Mouse (Mus musculus) left cerebral cortex, adult 2 months (tissue): Measurements from ENCODE around the gene Cc2d2a. TPM values are rescaled to one million over a fixed set of nuclear protein-coding genes. Genes with fewer than 3 reads are reported as not detected.

Experiments used
- DNase-seq, 2 experiments: peaks; one replicate each; pipeline ENCODE4 v3.0.0; 2021 to 2022; ENCODE audit warnings: low spot score in 2 of 2, mixed read lengths in 1 of 2; ENCODE audit errors: extremely low spot score in 1 of 2
- H3K27ac ChIP-seq: fragments of 200-600 bp; 2 replicates; pipeline ENCODE4 v1.8.1; 2022
- H3K4me3 ChIP-seq: fragments of 200-600 bp; 2 replicates; pipeline ENCODE4 v1.8.1; 2022
- CTCF ChIP-seq: fragments of 200-600 bp; IDR thresholded peaks from 2 replicates; pipeline ENCODE4 v1.8.1; 2022; ENCODE audit warnings: antibody characterized with exemption, mild to moderate bottlenecking, moderate library complexity
- intact Hi-C: fragments of 180-260 bp; cut with DNase I; formaldehyde crosslinking; loops from one replicate; pipeline ENCODE4 v1.15.1; 2025
- total RNA-seq, 2 experiments: library from RNA; stranded (reverse); gene quantifications; 2 replicates each; pipeline ENCODE4 v1.2.3; 2021

Cc2d2a gene
- total RNA-seq, 2 experiments from 2014 or later: 17.6 to 19.9 TPM

DNA sequence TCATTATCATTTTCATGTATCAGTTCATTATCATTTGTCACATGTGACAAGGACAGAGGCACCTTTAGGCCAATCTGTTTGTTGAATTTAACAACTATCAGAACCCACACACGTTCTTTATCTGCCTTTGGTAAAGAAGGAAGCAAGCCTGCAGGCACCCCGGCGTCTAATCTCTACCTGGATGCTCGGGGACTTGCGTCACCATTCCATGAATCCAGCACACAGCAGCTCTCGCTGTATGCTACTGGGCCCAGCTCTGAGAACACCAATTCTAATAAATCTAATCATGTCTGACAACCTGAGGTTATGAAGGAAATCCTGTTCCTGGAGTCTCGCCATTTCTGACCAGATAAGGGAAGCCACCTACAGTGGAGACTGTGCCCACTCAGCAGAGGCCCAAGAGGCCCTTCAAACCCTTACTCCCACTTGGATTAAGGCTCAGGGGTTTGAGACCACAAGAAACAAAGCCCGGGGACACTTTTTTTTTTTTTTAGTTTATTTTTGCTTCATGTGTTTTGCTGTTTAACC, 7.0 kb downstream of the Cc2d2a start:
- intact Hi-C loops: loop anchor here (10.0 kb wide), 1 partner anchor 434 kb away; the partner anchor contains the start of gene Cpeb2
- no peak for DNase-seq
- no peak overlapping the region for H3K4me3 ChIP-seq
- no peak overlapping the region for H3K27ac ChIP-seq
- TF ChIP-seq CTCF: no peak

DNA sequence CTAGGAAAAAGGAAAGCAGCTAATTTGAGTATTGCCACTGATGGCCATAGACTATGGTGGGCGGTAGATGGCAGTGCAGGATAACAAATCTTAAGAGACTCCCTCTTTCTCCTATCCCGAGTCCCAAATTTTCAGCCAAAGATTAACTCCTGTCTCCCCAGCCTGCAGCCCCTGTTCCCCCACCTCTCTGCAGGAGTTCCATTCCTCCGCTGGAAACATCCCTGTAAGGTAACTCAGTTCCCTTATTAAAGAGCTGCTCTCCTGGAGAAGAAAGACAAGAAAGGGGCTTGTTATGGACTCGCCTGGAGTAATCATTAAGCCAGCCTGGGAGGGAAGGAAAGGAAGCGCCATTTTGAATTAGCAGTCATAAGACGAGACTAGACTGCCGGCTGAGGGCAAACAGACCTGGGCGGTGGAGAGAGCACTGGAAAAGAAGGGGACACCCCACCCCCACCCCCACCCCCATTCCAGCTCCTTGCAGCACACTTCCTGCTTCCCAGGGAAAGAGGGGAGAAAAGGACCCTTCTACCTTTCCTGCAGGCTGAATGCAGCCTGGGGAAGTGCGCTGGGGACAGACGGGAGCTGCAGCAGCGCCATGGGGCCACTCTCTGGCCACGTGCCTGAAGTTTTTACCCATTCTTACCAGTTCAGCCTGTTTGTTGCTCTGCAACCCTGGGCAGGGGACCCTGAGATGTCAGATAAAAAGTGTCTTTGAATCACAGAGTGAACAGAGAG, 10.2 kb downstream of the Cc2d2a start:
- intact Hi-C loops: loop anchor here (5.0 to 10.0 kb wide), 3 partner anchors 152 to 595 kb away; partner anchors contain the start of gene Fbxl5
- H3K27ac ChIP-seq: peak overlapping the region; percentile 96
- TF ChIP-seq CTCF: peak; percentile 70
- peak overlapping the region; percentile 66 for H3K4me3 ChIP-seq
- DNase-seq: peak; percentile 76 to 78

DNA sequence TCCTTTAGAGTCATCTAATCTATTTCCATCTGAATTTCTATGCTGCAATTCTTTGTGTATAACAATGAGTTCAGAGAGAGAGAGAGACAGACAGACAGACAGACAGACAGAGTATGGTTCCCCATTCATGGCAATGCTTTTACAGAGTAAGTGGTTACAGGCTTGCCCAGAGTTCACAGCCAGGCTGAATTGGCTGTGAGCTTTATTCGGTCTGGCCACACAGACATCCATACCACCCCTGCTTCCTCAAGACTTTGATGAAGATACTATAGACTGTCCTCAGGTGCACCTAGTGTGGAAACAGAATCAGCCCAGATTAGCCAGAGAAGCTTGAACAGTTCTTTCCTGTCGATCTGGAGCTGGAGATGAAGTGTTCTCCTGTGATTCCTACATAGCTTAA, 10.9 kb downstream of the Cc2d2a start:
- peak overlapping the region; percentile 96 for H3K27ac ChIP-seq
- peak overlapping the region; percentile 66 for H3K4me3 ChIP-seq
- no peak for TF ChIP-seq CTCF
- intact Hi-C loops: loop anchor here (5.0 to 10.0 kb wide), 3 partner anchors 152 to 594 kb away; partner anchors contain the start of gene Fbxl5
- no peak for DNase-seq

DNA sequence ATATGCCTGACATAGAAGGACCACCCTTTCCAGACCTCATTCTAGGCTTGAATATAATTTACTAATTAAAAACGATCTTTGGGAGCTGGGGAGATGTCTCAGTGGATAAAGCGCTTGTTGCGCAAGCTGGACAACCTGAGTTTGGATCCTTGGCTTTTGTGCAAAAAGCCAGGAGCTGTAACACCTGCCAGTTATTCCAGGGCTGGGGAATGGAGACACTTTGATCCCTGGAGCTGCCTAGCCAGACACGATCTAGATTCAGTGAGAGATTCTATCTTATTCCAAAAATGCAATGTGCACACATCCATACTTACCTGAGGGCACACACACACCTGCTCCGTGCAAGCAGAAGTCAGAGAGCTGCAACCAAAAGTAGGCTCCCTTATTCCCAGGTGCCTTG, 23.3 kb downstream of the Cc2d2a start:
- intact Hi-C loops: no loop called here
- DNase-seq: no peak

DNA sequence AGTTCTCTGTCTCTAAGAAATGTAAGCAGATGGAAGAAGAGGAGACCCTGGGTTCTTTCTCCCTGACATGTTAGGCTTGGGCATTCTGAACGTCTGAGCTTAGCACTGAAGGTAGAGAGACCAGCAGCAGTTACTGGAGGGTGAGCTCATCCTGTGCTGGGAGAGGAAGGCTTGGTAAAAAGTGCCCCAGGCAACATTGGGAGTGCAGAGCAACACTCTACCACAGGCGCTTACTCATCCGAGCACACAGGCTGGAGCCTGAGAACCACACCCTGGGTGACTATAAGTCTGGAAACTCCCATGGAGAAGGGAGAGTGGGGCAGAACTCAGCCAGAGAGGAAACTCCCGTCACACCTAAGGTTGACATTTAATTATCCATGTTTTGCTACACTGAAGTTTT, 30.3 kb downstream of the Cc2d2a start:
- DNase-seq: no peak
- no peak overlapping the region for H3K27ac ChIP-seq
- no peak overlapping the region for H3K4me3 ChIP-seq
- no peak for TF ChIP-seq CTCF
- intact Hi-C loops: no loop called here

More for the DNA sequence above, 23.3 kb downstream of the Cc2d2a start:
- H3K4me3 ChIP-seq: no peak overlapping the region
- no peak overlapping the region for H3K27ac ChIP-seq
- TF ChIP-seq CTCF: no peak

DNA sequence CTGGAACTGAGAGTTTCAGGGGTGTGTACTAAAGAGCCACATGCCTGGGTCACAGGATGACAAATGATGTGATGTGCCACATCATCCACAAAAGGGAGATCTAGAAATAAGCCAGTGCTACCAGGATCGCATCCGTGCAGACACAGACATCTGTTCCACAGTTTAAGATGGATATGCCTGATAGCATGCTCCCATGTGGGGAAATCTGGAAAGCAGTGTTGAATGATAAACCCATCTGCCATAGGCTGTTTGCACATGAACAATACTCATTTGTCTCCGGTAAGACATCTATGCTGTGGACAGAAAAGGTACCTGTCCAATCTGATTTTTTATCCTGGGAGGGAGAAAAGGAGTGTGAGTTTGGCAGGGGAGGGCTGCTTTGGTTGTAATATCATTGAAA, 35.0 kb downstream of the Cc2d2a start:
- H3K27ac ChIP-seq: no peak overlapping the region
- intact Hi-C loops: no loop called here
- no peak overlapping the region for H3K4me3 ChIP-seq
- no peak for DNase-seq
- no peak for TF ChIP-seq CTCF

DNA sequence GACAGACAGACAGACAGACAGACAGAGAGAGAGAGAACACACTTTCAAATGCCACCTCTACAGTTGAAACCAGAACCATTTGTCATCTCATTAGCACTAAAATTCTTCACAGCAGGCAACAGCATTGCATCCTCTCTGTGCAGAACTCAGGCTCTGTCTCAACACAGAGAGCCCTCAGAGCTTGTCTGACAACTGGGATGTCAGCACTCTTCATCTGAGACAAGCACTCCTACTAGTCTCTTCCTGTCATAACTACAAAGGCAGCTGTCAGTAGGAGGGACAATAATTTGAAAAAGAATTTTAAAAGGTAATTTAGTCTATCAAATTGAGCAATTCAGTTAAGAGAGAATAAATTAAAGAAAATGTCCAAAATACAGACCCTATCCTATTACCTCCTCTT, 37.1 kb downstream of the Cc2d2a start:
- TF ChIP-seq CTCF: no peak
- intact Hi-C loops: no loop called here
- no peak overlapping the region for H3K27ac ChIP-seq
- H3K4me3 ChIP-seq: no peak overlapping the region
- DNase-seq: no peak

DNA sequence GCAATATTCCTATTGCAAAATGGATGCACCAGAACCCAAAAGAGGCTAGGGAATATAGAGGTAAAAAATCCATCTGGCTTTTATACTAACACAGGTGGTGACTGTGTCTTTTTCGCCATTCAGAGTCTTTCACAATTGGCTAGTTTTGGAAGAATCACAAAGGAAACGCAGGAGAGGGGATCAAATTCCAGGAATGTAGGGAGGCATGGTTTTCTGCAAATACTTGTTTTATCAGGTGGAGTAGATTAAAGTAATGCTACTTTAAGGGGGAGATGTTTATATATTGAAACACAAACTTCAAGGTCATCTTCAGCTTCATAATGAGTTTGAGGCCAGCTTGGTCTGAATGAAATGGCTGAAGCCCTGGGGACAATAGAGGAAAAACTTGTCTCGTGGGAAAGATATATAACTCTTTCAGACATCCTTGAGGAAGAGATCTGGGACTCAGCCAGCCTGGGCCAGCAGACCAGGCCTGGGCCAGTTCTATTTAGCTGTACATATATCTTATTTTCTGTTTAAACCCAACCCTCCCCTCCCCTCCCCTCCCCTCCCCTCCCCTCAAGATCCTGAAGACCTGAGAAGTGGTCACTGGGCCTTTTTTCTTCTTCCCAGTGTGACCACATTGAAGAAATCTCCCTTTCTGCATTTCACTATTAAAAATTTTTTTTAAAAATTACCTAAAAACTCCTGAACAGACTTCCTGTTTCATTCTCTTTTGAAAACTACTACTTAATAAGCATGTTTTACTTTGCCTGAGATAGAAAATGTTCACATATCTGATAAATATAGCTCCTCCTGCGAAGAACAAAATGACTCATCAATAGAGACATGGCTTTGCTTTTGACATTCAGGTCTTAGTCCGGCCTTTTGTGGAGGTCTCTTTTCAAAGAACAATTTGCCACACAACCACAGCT, 59.6 kb downstream of the Cc2d2a start:
- Histone ChIP-seq H3K27ac (no peak overlapping the region), H3K4me3 (no peak overlapping the region)
- DNase-seq: no peak
- intact Hi-C loops: no loop called here
- no peak for TF ChIP-seq CTCF

DNA sequence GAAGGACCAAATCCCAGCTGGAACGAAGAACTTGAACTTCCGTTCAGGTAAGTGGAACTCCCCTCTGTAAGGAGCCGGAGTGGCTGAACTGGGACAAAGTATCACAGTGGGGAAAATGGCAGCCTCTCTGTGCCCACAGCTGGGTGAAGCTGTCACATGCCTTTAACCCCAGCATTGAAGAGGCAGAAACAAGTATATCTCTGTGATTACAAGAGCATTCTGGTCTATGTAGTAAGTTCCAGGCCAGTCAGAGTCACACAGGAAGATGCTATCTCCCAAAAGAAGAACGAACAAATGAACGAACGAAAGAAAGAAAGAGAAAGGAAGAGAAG, 60.3 kb downstream of the Cc2d2a start:
- Histone ChIP-seq H3K4me3 (no peak overlapping the region), H3K27ac (no peak overlapping the region)
- intact Hi-C loops: no loop called here
- no peak for TF ChIP-seq CTCF
- no peak for DNase-seq

DNA sequence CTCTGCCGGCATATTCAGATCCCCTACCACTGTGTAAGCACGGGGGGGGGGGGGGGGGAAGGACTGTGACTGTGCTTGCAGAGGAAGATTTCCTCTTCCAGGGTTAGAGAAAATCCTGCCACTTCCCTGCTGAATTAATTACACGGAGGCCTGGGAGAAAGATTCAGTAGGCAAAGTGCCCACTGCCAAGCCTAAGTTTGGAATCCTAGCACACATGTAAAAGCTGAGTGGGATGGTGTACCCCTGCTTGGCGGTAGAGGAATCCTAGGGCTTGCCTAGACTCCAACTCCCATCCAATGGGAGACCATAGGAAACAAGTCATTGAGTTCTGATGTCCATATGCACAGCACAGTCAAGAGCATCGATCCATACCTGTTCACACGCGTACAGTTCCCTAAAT, 61.7 kb downstream of the Cc2d2a start:
- no peak for TF ChIP-seq CTCF
- Histone ChIP-seq H3K4me3 (no peak overlapping the region), H3K27ac (no peak overlapping the region)
- intact Hi-C loops: no loop called here
- DNase-seq: peak in 1 of 2 experiments; percentile 26

DNA sequence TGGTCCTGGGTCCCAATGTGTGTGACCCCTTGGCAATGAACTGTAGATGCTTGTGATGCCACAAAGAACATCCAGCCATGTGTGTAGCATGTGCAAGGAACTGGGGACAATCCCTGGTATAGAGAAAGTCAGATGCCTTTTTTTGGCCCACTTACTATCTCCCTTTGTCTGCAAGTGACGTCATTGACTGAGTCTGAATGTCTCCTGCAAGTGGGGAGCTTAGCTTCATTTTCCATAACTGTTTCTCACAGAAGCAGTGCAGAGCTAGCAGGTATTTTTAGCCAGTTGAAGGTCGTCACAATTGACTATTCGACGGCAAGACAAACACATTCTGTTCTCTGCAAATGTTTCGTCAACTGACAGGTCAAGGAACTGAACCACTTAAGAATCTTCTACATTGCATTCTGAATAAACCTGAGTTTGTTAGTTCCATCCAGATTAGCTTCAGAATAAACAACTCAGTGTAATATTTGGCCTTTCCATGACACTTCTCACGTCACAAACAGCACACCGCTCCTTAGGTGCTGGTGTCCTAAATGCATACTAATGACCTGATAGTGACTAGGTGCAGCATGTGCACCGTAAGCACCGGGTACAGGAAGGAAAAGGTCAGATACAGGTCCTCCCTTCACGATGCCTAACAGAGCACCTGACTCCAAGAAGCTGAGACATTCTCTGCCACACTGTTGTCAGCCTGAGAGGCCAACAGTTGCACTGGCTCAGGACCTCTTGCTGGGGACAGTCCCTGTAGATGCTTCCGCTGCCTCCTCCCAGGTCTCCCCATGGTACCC, 66.4 kb downstream of the Cc2d2a start:
- no peak for DNase-seq
- intact Hi-C loops: no loop called here
- no peak for TF ChIP-seq CTCF
- H3K4me3 ChIP-seq: no peak overlapping the region
- no peak overlapping the region; the same call in 1 of the 2 replicates for H3K27ac ChIP-seq
